Mouse (Mus musculus) heart, adult 8-10 months (tissue): Measurements from ENCODE around the gene Ntm. TPM values are rescaled to one million over a fixed set of nuclear protein-coding genes. Genes with fewer than 3 reads are reported as not detected.
A peak's percentile ranks its signal among the peaks of the same experiment; 100 is the strongest.

Experiments used
- DNase-seq: peaks from one replicate; pipeline ENCODE4 v3.0.0; 2022; ENCODE audit warnings: low spot score
- total RNA-seq, 4 experiments: library from RNA; stranded (reverse); gene quantifications; 2 replicates each; pipeline ENCODE4 v1.2.4; 2022

Gene Ntm
- total RNA-seq, 4 experiments from 2014 or later: 1.3 to 2.6 (median 2.1) TPM

DNA sequence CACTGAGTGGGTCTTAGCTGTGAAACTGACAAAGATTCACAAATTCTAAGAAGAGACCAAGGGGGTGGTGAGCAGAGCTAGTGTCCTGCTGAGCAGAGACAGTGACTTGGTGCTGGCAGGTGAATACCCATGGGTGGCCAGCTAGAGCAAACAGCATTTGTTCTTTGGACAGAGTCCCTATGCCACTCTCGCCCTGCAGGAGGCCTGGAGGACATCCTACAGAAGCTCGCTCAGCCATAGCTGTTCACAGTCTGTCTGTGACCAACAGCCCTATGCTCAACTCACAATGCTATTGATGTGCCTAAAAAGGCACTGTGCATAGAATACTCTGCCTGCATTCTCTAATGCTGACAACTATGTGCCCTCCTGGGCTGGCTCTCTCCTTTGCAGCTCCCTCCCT, 888.4 kb downstream of the Ntm start:
- no peak for DNase-seq

DNA sequence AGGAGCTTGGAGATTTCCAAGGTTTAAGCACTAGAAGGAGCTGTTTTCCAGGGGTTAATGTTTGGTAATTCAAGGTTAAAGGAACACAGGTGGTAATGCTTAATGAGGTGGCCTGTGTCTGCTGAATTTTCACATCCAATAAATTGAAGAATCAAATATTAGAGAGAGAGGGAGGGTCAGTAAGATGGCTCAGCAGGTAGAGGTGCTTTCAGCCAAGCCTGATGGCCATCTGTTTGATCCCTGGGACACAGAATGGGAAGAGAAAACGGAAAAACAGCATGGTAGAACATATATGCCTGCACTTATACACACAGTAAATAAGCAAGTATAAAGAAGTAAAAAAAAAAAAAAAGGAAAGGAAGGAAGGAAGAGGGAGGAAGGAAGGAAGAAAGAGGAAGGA, 890.9 kb downstream of the Ntm start:
- no peak for DNase-seq

DNA sequence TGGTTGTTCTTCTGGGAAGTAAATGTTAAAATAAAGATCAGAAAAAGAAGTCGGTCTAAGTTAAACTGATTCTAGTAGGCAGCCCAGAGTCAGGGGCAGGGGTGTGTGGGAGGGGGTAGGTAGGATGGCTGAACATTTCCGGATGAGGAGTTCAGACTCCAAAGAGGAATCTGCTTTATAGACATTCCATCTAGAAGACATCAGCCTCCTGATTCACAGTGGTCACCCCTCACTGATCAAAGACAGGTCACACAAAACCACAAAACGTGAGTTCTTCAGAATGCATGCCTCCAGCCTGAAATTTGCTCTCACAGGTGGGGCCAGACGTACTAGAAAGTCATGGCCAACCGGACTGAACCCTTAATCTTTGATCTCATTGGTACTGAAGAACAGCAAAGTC, 895.4 kb downstream of the Ntm start:
- no peak for DNase-seq

DNA sequence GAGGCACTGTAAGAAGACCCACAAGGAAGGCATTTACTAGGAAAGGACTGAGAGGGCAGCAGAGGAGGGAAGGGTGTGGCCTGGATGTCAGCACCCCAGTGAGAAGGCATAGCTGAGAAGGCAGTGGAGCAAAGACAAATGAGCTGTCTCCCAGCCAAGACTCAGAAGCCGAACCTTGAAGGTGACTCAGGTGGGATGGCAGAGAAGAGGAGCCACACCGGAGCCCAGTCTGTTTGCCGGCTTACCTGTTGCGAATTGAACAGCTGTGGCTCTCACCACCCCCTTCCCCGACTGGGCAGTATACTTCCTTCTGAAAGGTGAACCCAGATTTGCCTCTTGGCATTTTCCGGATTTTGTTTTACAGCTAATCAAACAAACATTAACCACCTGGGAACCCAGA, 902.6 kb downstream of the Ntm start:
- no peak for DNase-seq

DNA sequence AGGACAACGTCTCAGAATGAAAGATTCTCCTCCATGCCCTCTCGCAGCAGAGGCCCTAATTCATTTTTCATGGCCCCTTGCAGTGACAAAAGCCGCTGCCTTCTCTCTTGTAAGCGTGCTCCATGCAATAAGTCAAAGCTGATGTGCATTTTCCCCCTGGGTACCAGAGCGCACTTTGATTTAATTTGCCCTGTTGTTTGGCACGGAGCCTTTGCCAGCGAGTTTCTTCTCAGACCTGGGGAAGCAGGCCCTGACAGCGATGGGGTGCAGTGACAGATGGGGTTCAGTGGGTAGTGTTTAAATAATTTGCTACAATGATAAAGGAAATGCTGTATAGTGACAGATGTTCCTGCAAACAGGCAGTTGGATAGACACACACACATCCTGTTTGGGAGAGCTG, 904.1 kb downstream of the Ntm start:
- DNase-seq: no peak

DNA sequence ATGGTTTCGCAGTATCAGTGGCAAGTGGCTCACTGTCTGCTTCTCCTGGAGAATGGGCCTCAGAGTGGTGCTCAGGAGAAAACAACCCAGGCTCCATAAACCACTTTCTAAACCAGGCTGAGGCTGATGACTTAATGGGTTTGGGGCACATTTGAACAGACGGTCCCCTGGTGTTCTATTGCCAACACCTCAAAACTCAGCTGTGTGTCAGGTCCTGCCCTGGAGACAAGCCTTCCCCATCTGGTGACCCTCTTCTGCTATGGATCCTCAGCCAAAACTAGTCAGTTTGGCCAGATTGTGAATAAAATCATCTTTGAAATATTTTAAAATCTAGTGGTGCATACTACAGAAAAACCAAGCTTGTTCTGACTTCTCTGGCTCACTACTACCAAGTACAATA, 907.3 kb downstream of the Ntm start:
- no peak for DNase-seq

DNA sequence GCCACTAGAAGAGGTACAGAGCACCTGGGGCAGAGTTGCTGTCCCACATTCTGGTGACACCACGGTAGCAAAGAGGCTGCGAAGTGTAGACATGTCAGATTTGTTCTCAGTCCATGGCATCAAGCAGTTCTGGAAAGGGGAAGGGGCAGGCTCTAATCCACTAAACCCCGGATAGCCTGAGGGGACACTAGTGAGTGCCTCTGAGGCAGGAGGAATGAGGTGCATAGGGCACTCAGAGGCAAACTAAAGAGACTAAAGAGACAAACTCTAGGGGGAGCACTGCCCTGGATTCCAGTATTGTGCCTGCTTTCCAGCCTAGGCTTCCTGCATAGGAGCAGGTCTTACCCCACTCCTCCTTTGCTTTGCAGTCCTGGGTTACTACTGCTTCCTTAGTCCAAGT, 926.5 kb downstream of the Ntm start:
- DNase-seq: no peak

DNA sequence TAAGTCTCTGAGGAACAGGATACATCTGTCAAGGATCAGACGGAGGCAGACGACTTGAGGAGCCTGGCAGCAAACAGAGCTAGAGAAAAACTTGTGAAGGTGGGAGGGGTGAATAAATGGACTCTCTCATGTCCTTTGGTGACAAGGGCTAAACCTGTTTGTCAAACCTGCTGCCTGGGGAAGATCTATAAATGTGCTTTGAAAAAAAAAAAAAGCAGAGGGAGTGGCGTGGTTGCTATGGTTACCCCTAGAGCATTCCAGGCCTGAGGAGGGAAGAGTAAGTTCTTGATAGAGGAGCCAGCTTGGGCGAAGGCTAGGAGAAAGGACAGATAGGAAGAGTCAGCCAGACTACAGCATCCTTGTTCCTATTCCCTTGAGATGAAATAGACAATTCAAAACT, 926.9 kb downstream of the Ntm start:
- DNase-seq: no peak

DNA sequence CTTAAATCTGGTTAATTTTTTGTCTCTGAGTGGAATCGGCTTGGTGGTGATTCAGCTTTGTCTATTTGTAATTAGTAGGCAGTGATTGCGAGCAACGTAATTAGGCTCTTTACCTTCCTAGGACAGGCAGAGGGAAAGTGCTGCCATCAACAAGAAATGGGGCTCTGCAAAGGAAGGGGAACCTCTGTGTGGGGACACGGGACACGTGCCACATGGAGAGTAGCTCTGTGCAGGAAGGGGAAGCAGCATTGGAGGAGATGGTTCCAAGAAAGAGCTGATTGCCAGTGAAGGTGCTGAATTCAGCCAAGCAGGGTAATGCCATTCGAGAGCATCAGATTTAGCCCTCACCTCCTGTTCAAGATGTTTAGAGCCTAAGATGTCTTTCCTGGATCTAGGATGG, 936.5 kb downstream of the Ntm start:
- no peak for DNase-seq

DNA sequence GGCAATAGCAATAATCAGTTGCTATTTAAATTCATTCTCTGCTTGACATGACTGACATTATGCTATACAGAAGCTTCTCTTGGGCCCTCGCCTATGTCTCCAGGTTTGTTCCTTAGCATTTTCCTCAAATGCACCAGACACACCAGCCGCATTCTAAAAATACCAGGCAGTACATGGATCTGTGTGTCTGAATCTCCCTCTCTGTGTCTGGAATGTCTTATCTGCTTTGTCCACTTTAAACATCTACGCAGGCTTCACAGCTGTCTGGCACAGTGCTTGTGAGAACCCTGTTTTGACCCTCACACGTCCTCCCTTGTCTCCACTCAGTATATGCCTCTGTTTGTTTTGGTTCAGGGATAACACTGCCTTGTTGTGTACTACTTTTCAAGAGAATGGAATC, 937.3 kb downstream of the Ntm start:
- peak; percentile 7 for DNase-seq

DNA sequence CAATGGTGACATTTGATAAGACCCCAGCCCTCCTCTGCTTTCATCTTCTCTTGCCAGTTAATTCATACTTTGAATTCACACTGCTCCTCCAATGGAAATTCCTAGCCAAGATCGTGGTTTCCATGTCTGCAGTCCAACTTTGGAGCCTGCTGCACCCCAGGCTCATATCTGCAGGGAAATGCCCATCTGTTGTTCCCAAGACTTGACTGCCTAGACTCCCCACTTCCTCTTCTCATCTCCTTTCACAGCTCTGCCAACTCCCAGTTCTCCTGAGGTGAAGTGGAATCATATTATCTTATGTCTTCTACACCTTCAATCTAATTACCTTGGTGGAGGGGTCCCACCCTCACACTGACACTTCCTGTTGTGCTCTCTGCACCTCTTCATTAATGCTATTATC, 937.8 kb downstream of the Ntm start:
- DNase-seq: no peak

DNA sequence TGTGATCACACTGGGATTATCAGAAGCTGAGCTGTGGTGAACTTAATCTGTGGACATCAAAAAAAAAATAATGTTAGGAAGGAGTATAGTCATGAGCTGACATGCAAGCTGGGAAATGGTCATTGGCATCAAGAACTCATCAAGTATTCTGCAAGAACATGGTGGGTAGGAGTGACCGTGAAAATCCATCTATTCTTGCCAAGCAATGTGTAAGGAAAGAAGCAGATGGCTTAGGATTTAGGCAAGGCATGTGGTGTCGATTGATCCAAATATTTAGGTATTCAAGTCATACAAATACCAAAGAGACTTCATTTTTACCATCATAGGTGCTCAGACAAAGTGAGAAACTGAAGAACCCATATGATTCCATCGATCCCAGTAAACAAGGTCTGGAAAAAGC, 946.1 kb downstream of the Ntm start:
- no peak for DNase-seq

DNA sequence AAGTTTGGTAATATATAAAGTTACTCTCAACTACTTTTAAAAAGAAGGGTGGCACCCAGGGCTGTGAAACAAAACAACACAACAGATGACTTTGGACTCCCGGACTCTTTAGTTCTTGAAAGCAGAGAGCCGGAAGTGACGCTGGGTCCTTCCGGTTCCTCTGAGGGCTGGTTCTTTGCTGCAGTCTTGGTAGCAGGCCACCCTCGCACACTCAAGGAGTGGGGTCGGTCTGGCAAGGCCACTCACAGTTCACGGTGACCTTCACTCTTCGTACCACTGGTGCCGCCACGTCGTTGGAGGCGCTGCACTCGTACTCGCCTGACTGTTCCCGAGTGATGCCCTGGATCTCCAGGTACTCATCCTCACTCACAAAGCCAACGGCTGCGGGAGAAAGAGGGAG, 949.1 kb downstream of the Ntm start:
- DNase-seq: no peak

DNA sequence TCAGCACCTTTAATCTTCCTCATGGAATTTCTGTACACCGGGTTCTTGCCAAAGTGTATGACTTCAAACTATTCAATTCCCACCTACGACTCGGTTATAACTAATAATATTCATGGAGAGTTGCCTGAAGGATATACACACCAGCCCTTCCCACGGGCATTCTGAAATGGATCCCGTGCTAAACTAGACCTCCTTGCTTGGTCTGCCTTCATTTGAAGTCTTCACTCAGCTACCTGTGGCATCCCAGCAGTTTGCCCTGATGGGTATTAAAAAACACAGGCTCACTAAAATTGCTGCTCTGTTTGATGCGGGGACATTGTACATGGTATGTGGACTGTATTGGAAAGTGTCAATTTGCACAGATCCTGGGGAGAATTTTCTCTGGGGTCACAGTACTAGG, 950.4 kb downstream of the Ntm start:
- no peak for DNase-seq

DNA sequence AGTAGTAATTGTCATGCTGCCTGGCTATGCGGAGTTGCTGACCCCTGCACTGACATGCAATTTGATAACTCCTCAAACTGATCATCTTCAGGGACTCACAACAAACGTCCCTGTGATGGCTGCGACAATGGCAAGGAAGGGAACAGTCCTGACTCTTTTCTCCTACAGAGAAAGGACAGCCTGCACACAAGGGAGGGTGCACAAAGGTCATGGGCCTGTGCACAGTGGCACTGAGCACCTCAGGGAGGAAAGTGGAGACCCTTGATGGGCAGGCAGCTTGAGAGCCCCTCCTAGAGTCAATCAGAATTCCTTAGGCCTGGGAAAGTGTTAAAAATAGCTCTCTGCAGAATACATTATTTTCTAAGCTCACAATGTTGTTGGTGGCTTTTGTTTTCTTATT, 951.5 kb downstream of the Ntm start:
- DNase-seq: no peak

DNA sequence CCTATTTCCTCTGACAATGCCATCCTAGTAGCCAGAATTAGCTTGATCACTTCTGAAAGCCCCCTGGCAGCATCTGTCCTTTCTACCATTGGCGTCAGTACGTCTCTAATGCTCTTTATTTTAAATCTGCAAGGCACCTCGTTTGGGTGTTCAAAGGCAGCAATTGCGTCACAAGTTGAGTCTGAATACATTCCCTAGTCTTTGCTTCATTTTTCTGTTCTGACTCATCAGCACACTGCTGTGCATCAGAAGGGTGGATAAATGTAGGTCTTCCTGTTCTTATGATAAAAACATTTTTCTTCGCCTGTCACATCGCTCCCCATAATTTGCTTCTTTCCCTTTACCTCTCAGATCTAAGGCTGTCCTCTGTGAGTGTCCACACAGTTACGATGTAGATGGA, 958.4 kb downstream of the Ntm start:
- no peak for DNase-seq

DNA sequence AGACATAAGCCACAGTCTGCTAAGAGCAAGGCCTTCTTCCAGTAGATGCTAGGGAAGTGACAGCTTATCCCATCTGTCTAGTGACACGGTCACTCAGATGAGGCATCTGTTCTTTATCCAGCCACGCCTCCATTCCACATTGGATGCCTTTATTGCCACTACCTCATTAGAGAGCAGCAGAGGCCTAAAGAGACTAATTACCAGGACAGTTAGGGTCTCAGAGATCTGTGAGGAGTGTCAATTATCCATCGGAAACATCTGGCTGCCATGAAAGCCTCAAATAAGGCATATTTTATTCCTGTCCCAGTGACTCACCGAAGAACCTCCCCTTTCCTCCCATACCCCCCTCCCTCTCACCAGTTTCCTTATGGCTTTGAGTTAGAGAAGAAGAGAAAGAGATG, 963.0 kb downstream of the Ntm start:
- no peak for DNase-seq

DNA sequence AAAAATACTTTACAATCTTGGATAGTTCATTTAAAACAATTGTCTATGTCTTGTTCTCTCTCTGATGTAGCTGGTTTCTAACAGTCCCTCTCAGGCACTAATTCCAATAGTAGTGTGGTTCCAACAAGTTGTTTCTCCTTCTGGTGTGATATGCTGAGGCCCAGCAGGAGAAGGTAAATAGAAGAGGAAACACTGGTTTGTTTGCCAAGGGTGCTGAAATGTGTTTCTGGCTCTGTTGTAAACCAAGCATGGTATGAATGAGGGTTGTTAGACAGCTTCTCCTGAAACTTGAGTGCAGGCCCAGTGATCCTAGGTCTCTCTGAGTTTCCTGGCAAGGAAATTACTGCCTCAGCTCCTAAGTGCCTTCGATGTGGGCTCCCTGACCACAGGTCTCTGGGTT, 985.7 kb downstream of the Ntm start:
- DNase-seq: no peak

DNA sequence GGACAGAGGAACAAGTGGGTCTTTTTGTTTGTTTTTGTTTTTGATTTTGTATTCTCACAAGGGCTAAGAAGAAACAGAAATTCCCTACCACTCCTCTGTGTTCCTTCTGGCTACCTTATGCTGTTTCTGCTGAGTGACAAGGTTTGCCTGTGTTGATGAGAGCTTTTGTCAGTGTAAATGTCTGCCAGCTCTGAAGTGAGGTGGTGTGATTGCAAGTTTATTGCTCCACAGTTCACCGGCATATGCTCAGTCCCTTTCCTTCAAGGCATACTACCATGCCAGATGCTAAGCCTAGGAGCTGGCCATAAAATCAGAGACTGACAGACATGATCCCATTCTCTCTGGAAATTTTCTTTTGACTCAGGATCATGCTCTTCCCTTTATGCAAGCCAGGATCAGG, 993.5 kb downstream of the Ntm start:
- DNase-seq: no peak
